Mouse (Mus musculus): Measurements from ENCODE around the gene Chst5.

- TF ChIP-seq EP300 (IDR thresholded peaks at IDR 0.05; ENCODE audit: low read depth) (no peak), CTCF (IDR thresholded peaks at IDR 0.05; ENCODE audit: low read depth) (no peak)
These were observed 36.9 kb upstream of the Chst5 start for GRCm38 (mm10) chr8:111947144-111947543.

Measured in liver, postnatal 0 days (tissue).